Mouse (Mus musculus) neural tube, embryonic 11.5 days (tissue): ENCODE results near the gene Rassf2. TPM values are rescaled to one million over a fixed set of nuclear protein-coding genes. Genes with fewer than 3 reads are reported as not detected.

ENCODE experiments used
- ATAC-seq: fragments of 200-750 bp; cut with Nextera tagmentation; 2 replicates; pipeline ENCODE4 v1.8.0; 2017; ENCODE audit warnings: moderate number of reproducible peaks, mild to moderate bottlenecking, moderate TSS enrichment, moderate library complexity; ENCODE audit not compliant: insufficient read depth, low FRiP score, low TSS enrichment
- DNase-seq: peaks from one replicate; pipeline ENCODE4 v3.0.0-alpha.2; 2015; ENCODE audit warnings: low spot score
- H3K27ac ChIP-seq: fragments of 300-500 bp; sonication (generic); 2 replicates; pipeline ENCODE4 v1.5.1; 2014; ENCODE audit warnings: low read depth, mild to moderate bottlenecking, low read length
- H3K27me3 ChIP-seq: fragments of 300-500 bp; sonication (generic); 2 replicates; pipeline ENCODE4 v1.6.1; 2014; ENCODE audit warnings: mild to moderate bottlenecking, low read length, mixed read lengths; ENCODE audit not compliant: control insufficient read depth, insufficient read depth
- H3K36me3 ChIP-seq: fragments of 300-500 bp; sonication (generic); 2 replicates; pipeline ENCODE4 v1.6.1; 2014; ENCODE audit warnings: mild to moderate bottlenecking, low read length, moderate library complexity, mixed read lengths; ENCODE audit not compliant: control insufficient read depth, insufficient read depth
- H3K4me1 ChIP-seq: fragments of 300-500 bp; sonication (generic); 2 replicates; pipeline ENCODE4 v1.6.1; 2014; ENCODE audit warnings: low read length, mixed read lengths; ENCODE audit not compliant: control insufficient read depth, insufficient read depth
- H3K4me2 ChIP-seq: fragments of 300-500 bp; sonication (generic); 2 replicates; pipeline ENCODE4 v1.6.1; 2014; ENCODE audit warnings: low read depth, mild to moderate bottlenecking, moderate library complexity
- H3K4me3 ChIP-seq: fragments of 300-500 bp; sonication (generic); 2 replicates; pipeline ENCODE4 v1.5.1; 2014; ENCODE audit warnings: low read depth, low read length
- H3K9ac ChIP-seq: fragments of 300-500 bp; sonication (generic); 2 replicates; pipeline ENCODE4 v1.6.1; 2014; ENCODE audit warnings: mild to moderate bottlenecking, low read length
- H3K9me3 ChIP-seq: fragments of 300-500 bp; sonication (generic); 2 replicates; pipeline ENCODE4 v1.6.1; 2016; ENCODE audit warnings: low read length; ENCODE audit not compliant: control insufficient read depth
- WGBS: fragments of 180-500 bp; shearing (Covaris S2); extraction: QIAGEN DNeasy Blood & Tissue Kit; methylation state at CpG from one replicate; pipeline ENCODE4 v1.1.7; 2014; 5-methylcytosine and 5-hydroxymethylcytosine counted together
- polyA plus RNA-seq: library from polyadenylated mRNA; unstranded; fragments of >200 nt; fragmentation: Nextera tagmentation; extraction: Ambion mirVana; gene quantifications from 2 replicates; pipeline ENCODE4 v1.2.1, GENCODE M21; 2014

Rassf2 gene
- polyA plus RNA-seq, 1 experiment from 2014 or later, result 26.0 TPM

- no peaks in the 10 kb centered on the region for H3K36me3 ChIP-seq
- H3K4me3 ChIP-seq, result no peak overlapping the region
- ATAC-seq (no peak), DNase-seq (no peak)
- H3K4me1 ChIP-seq, result no peaks in the 10 kb centered on the region
- no peak overlapping the region for H3K9ac ChIP-seq
- WGBS, result 52% methylated on average over 13 of the region's 13 CpGs
- no peaks in the 10 kb centered on the region for H3K27me3 ChIP-seq
- no peak overlapping the region for H3K4me2 ChIP-seq
- no peak overlapping the region for H3K27ac ChIP-seq
- H3K9me3 ChIP-seq, result no peaks in the 10 kb centered on the region
Measured at GRCm38 (mm10) chr2:132043101-132043621, 13.1 kb upstream of the Rassf2 start.

DNA sequence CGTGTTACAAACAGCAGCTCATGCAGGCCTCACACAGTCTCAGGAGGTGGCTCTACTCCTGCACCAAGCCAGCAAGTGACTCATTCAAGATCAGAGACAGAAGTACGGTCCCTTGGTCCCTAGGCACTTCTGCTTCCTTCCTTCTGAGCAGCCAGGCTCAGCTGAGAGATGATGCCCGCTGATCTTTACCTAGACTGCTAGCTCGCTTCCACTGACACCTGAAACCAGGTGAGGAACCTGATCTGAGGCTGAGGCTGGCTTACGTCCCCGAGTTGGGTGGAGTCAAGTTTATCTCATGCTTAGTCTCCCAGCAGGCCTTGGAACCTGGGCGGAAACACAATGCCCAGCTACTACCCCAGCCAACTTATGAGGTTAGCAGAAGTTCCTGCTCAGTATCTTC is 9.8 kb upstream of the Rassf2 start:
- H3K9me3 ChIP-seq, result no peaks in the 10 kb centered on the region
- no peak overlapping the region for H3K4me2 ChIP-seq
- DNase-seq, result no peak
- no peak overlapping the region for H3K4me3 ChIP-seq
- no peaks in the 10 kb centered on the region for H3K36me3 ChIP-seq
- H3K27me3 ChIP-seq, result no peaks in the 10 kb centered on the region
- H3K9ac ChIP-seq, result no peak overlapping the region
- H3K4me1 ChIP-seq, result no peaks in the 10 kb centered on the region
- 68% methylated on average over 7 of the region's 7 CpGs for WGBS
- H3K27ac ChIP-seq, result no peak overlapping the region
- no peak for ATAC-seq

GRCm38 (mm10) chr2:132036326-132036725 is 6.3 kb upstream of the Rassf2 start:
- H3K9ac ChIP-seq, result no peak overlapping the region
- H3K27ac ChIP-seq, result no peak overlapping the region
- no peak for ATAC-seq
- DNase-seq, result no peak
- no peaks in the 10 kb centered on the region for H3K27me3 ChIP-seq
- no peak overlapping the region for H3K4me3 ChIP-seq
- H3K9me3 ChIP-seq, result no peaks in the 10 kb centered on the region
- H3K4me1 ChIP-seq, result no peaks in the 10 kb centered on the region
- H3K36me3 ChIP-seq, result no peaks in the 10 kb centered on the region
- no peak overlapping the region for H3K4me2 ChIP-seq
- 82% methylated on average over 5 of the region's 5 CpGs for WGBS

GRCm38 (mm10) chr2:132035470-132035835 is 5.4 kb upstream of the Rassf2 start:
- no peak overlapping the region for H3K9ac ChIP-seq
- 75% methylated on average over 11 of the region's 11 CpGs for WGBS
- H3K27me3 ChIP-seq, result no peaks in the 10 kb centered on the region
- no peak overlapping the region for H3K4me3 ChIP-seq
- peaks cover 3% of the 10 kb centered on the region; the same call in 1 of the 2 replicates for H3K4me1 ChIP-seq
- no peak overlapping the region for H3K27ac ChIP-seq
- ATAC-seq, result no peak
- no peaks in the 10 kb centered on the region for H3K36me3 ChIP-seq
- DNase-seq, result no peak
- no peak overlapping the region for H3K4me2 ChIP-seq
- H3K9me3 ChIP-seq, result no peaks in the 10 kb centered on the region

DNA sequence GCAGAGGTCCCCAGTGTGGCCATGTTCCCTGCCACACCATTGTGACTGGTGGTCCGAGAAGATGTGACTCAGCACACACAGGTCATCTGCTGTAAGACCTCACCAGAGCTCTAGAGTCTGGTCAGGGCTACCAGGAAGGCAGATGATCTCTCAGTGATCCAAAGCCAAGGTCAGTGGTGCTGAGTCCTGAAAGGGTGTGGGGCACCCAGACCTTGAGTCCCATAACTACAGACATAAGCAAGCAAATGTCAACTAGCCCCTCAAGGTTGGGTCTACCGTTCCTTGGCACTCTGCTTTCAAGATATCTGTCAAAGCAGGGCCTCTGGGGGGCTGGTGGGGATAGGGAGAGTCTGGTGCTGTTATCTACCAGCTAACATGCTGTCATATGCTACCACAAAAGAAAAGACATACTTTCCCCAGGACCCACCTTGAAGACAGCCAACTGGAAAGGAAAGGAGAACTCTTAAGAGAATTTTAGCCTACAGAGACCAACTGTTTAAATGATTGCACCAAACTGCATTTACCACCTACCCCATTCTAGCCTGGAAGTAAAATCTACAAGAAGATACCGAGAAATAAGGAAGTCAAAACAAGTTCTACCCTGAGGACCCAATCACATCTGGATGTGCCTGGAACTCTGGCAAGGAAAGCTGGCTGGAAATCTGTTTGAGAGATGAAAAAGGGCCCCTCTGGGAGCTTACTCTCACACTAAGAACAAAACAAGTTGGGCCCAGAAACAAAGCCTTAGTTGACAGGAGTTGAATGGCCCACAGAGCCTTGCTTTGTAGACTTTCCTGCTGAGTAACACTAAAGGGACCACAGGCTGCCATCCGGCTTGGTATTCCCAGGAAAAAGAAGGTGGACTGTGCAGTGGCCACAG is 4.8 kb upstream of the Rassf2 start:
- Histone ChIP-seq H3K9ac (no peak overlapping the region), H3K27ac (no peak overlapping the region), H3K4me3 (no peak overlapping the region), H3K9me3 (no peaks in the 10 kb centered on the region), H3K4me1 (peaks cover 3% of the 10 kb centered on the region; the same call in 1 of the 2 replicates), H3K36me3 (no peaks in the 10 kb centered on the region), H3K4me2 (no peak overlapping the region), H3K27me3 (no peaks in the 10 kb centered on the region)
- DNase-seq, result no peak
- ATAC-seq, result no peak
- 58% methylated on average over 4 of the region's 4 CpGs for WGBS

GRCm38 (mm10) chr2:132031364-132032095 is 1.5 kb upstream of the Rassf2 start:
- Histone ChIP-seq H3K4me3 (no peak overlapping the region), H3K9me3 (no peaks in the 10 kb centered on the region), H3K36me3 (no peaks in the 10 kb centered on the region), H3K27ac (no peak overlapping the region; the same call in 1 of the 2 replicates), H3K27me3 (no peaks in the 10 kb centered on the region), H3K9ac (0 out of 2 replicates have a peak overlapping the region, but pooled peaks have one; percentile 1), H3K4me2 (no peak overlapping the region), H3K4me1 (peaks cover 6% of the 10 kb centered on the region; the same call in 1 of the 2 replicates)
- no peak for ATAC-seq
- DNase-seq, result no peak
- WGBS, result 66% methylated on average over 11 of the region's 11 CpGs

GRCm38 (mm10) chr2:132030418-132031363 is 633 bp upstream of the Rassf2 start:
- DNase-seq (peak; percentile 55), ATAC-seq (peak; percentile 35)
- Histone ChIP-seq H3K27ac (peak overlapping the region; percentile 83), H3K4me2 (peak overlapping the region; percentile 93), H3K27me3 (no peaks in the 10 kb centered on the region), H3K9me3 (no peaks in the 10 kb centered on the region), H3K4me1 (peaks cover 6% of the 10 kb centered on the region; the same call in 1 of the 2 replicates), H3K36me3 (no peaks in the 10 kb centered on the region), H3K9ac (peak overlapping the region; percentile 67), H3K4me3 (peak overlapping the region; percentile 59)
- WGBS, result 8% methylated on average over 23 of the region's 23 CpGs
